Mouse (Mus musculus) left cerebral cortex, postnatal 14 days (tissue): ENCODE data around the gene Gss. TPM values are rescaled to one million over a fixed set of nuclear protein-coding genes. Genes with fewer than 3 reads are reported as not detected.
"Not testable (repeated sequence)": the region's sequence is repeated elsewhere in the genome, so short reads cannot be mapped to it uniquely, and the experiment has no call there.

Experiments
- DNase-seq, 2 experiments: peaks; one replicate each; pipeline ENCODE4 v3.0.0; 2021 to 2022; ENCODE audit warnings: low spot score in 2 of 2, mixed read lengths in 1 of 2
- intact Hi-C: fragments of 180-260 bp; cut with DNase I; formaldehyde crosslinking; loops from one replicate; pipeline ENCODE4 v1.15.1; 2025
- total RNA-seq, 2 experiments: library from RNA; stranded (reverse); gene quantifications; 2 replicates each; pipeline ENCODE4 v1.2.3; 2021

Gss gene
- total RNA-seq, 2 experiments from 2014 or later = 15.8 to 18.3 TPM

DNA sequence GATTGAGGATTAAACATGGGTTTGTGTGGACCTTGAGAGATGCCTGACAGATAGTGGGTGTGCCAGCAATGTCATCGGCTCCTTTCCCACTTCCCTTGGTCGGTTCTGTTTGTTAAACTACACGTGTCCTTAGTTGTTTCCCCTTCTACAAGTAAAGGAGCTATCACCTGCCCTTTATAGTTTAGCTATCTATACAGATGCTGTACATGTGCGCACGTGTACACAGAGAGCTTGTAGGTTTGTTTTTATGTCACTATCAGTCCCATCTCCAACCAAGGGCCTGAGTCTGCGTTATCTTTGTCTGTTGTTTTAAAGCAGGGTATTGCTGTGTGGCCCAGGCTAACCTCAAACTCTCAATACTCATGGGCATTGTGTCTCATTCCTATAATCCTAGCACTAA, 31.4 kb upstream of the Gss start:
- DNase-seq = no peak
- intact Hi-C loops = no loop called here

DNA sequence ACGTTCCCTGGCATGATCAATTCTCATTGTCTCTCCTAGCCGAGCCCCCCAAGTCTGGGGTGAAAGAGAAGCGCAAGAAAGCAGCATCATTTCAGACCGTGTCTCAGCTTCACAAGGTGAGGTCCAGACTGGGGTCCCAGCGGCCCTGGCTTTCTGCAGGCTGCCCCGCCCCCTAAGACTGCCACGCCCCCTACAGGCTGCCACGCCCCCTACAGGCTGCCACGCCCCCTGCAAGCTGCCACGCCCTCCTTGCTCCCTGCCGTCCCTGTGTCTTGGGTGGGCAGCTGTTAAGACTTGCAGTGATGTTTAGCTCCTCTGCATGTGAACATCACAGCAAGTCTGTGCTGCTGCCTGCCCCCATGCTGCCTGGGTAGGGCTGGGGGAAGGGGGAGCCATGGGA, 30.0 kb upstream of the Gss start:
- intact Hi-C loops = no loop called here
- no peak for DNase-seq

DNA sequence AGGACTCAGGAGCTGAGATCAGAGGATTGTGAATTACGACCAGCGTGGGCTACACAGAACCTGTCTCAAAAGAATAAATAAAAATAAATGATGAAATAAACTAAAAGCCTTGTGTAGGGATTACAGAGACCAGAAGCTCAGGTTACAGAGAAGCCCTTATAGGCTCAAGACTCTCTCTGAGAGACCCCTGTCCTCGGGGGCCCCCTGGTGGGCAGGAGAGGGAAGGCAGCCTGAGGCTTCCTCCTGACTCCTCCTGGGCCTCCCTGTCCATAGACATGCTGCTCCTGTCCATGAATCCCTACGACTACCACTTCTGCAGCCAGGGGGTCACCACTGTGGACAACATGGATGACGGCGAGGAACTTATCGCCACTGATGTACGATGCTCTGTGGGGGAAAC, 27.2 kb upstream of the Gss start:
- DNase-seq = peak; percentile 77 to 90
- intact Hi-C loops = loop anchor here (2.0 kb wide), 1 partner anchor 103 kb away; the partner anchor contains the start of gene Acss2

DNA sequence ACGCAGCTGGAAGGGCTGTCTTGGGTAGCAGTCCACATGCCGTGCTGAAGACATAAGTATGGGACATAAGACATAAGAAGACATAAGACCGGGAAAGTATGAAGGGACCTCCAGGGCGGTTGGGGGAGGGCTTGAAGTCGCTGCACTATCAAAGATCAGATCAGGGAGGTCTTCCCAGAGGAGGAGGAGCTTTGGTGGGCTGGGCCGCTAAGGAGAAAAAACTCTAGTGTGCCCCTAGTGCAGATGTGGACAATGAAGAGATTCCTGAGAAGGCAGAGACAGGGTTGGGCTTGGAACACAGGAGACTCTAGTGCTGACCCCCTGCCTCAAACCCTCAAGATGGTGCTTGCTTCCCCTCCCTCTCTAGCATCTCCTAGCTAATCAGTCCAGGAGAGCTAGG, 24.4 kb upstream of the Gss start:
- intact Hi-C loops = no loop called here

DNA sequence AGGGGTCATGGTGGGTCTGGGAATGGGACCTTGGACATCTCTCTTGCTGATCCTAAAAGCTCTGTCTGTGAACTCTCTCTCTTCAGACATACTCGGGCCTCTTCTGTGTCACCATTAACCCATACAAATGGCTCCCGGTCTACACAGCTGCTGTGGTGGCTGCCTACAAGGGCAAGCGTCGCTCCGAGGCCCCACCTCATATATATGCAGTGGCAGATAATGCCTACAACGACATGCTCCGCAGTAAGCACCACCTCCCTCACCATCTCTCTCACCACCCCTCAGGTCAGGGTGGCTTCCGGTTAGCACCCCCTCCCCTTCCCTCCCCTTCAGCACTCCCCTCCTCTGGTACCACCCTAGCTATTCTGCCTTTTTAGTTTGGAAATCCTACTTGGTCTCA, 21.3 kb upstream of the Gss start:
- no peak for DNase-seq
- intact Hi-C loops = no loop called here

More for the DNA sequence above, 24.4 kb upstream of the Gss start:
- DNase-seq = no peak

DNA sequence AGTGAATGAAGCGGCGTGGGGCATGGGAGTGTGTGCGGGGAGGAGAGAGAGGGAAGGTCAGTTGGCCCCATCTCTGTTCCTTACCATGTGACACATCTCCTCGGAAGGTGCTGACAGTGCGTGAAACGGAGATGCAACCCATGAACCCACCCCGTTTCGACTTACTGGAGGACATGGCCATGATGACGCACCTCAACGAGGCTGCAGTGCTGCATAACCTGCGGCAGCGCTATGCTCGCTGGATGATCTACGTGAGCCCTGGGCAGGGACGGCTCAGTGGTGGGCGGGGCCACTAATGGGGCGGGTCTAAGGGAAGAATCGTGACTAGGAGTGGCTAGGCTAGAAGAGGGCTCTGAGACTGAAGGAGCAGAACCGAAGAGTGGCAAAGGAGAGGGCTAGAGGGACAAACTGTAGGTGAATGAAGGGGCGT, 20.7 kb upstream of the Gss start:
- DNase-seq = peak in 1 of 2 experiments; percentile 43
- intact Hi-C loops = no loop called here

DNA sequence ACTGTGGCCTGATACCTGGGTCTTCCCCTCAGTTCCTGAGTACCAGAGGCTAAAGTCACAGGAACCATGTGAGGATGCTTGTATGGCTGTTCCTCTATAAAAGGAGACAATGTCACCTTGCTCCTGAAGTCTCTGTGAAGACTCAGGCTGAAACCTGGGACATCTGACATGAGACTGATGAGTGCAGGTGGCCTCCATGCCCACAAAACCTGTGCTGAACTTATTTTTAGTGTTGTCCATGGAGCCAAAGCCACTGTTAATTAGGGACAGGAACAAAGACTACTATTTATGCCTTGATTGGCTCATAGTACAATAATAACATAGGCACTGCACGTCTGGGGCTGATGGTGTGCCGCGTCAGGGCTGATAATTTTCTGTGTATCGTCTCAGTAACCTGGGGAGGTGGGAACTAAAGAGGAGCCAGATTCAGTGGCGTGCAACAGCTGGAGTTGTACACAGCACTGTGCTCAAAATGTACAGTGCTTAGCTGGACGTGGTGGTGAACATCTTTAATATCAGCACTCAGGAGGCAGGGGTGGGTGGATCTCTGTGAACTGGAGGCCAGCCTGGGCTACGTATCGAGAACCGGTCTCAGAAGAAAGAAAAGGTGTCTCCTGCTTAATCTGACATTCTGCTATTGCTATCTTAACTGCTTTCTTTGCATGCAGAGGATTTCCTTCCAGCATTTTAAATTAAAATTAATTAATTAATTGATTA, 19.4 kb upstream of the Gss start:
- intact Hi-C loops = no loop called here
- DNase-seq = no peak

DNA sequence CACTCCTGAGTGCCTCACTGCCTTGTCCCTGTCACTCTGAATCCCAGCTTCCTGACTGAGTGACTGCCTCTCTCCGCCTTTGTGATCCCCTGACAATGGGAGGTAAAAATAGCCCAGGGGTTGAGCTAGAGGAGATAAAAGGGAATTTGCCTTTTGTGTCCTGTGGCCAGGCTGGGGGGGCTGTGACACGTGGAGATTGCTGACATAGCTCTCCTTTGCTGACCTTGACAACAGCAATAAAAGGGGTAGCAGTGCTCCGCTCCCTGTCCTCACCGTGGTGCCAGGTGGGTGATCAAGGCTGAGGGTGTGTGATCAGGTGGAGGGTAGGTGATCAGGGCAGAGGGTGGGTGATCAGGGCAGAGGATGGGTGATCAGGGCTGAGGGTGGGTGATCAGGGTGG, 18.4 kb upstream of the Gss start, which contains the start of gene Myh7b:
Gene Myh7b, plus strand, starts transcription at position 235 of the 400 bp plus-strand sequence.
- intact Hi-C loops = no loop called here
- no peak for DNase-seq

DNA sequence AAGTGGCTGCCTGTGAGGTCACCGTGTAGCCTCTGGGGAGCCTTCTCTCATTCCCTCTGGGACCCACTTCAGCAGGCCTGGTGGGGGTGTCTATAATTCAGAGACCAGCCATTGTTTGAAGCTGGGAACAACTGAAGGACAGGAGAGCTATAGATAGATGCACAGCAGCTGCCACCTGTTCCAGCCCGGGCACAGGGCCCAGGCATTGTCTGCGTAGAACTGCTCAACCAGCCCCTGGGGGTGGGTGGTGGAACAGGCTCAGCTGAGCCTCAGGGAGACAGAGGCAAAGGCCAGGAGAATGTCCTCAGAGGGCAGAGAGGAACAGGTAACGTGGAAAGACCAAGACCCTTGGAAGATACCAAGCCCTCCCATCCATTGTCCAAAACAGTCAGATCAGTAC, 13.8 kb upstream of the Gss start:
- no peak for DNase-seq
- intact Hi-C loops = no loop called here

DNA sequence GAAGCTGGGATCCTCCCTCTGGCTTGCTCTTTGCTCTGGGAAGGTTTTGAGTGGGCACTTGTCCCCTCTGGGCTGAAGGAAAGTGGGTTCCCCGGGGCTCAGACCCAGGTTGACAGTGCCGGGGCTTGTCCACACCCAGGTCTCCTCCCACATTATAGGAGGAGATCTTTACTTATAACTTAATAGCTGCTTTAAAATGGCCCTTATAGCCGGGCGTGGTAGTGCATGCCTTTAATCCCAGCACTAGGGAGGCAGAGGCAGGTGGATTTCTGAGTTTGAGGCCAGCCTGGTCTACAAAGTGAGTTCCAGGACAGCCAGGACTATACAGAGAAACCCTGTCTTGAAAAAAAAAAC, 12.6 kb upstream of the Gss start:
- intact Hi-C loops, DNase-seq: not testable (repeated sequence)

DNA sequence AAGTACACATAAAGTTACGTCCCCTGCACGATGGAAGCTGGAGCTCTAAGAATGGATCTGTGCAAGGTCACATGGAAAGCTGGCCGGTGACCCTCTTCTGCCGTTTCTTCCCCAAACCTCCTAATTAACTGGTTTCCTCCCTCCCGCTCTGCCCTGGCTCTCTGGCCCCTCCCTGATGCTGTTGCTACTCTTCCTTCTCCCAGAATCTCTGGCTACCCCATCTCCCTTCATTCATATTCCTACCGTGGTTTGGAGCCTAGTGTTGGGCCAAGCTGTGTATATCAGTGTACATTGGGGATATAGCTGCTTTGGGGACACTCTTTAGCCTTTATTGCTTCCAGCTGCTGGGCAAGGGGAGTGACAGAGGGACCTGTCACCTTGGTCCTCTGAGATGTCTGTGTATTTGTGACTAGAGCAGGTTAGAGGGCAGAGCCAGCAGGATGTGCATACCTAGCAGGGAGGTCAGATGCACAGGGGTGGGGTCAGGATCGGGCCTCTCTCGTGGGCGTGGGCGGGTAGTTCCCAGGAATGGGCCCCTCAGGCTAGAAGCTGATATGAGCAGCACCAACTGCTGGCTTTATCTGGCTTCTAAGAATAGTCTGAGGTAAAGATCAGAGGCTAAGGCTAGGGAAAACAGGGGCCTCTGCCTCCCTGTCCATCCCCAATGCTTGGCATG, 12.1 kb upstream of the Gss start:
- intact Hi-C loops = no loop called here
- no peak for DNase-seq

DNA sequence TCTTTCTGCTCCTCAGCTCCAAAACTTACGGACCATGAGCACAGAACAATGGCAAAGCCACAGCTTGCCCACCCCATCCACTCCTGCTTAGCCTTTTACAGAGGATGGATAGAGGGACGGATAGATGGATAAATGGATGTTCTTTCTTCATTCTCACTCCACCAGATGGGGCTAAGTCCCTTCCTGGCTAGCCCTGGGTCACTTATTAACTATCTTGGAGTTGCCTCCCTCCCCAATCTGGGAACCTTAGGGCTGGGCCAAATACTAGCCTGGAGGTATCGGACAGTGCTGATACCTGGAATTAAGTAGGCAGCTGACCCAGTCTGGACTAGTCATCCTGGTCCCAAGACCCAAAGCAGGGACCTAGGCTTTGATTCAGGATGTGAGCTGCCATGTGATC, 11.1 kb upstream of the Gss start:
- no peak for DNase-seq
- intact Hi-C loops = no loop called here

DNA sequence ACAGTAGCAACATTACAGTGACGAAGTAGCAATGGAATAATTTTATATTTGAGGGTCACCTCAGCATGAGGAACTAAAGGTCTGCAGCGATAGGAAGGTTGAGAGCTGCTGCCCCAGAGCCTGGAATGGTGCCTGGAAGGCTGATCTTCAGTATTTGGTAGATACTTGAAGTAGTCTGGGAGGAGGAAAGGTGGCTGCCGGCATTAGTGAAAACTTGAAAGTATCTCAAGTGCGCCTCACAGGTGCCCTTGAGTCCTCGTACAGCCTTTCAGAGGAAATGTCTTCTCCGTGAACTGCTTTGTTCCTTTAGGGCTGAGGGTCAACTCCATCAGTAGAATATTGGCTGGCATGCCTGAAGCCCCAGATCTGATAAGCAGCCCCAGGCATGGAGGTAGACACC, 2.9 kb upstream of the Gss start:
- intact Hi-C loops = no loop called here
- no peak for DNase-seq

DNA sequence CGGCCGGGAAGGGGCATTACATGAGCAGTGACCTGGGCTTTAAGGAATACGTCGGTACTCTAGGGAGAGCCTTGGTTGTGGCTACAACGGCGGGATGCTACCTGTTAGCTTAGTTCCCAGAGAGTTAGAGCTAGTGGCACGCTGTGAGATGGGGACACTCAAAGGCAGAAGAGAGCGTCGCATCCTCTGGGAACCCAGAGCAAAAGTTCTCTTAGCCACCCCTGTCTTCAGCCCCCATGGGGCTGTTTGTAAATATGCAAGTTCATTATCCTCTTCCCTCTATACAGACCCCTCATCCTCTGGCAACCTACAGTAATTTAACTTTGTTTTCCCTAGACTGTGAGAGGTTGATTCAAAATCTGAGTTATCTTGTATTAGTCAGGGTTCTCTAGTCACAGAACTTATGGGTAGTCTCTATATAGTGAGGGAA, 259 bp upstream of the Gss start:
- DNase-seq = no peak
- intact Hi-C loops = no loop called here

DNA sequence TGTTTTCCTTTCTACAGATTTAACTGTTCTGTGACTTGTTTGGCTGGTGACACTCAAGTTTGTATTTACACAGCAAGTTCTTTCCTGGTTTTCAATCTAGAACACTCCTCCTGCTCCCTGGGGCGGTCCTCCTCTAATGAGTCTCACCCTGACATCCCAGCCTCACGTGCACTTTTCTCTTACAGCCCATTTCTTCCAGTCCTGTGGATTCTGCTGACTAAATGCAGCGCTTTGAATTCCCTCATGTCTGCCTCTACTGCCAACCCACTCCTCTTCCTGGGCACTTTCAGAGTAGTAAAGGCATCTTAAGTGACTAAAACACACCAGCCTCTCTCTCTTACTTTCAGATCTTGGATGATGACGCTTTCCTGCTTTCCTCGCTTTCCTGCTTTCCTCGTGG, 934 bp downstream of the Gss start:
- intact Hi-C loops = no loop called here
- DNase-seq = no peak

DNA sequence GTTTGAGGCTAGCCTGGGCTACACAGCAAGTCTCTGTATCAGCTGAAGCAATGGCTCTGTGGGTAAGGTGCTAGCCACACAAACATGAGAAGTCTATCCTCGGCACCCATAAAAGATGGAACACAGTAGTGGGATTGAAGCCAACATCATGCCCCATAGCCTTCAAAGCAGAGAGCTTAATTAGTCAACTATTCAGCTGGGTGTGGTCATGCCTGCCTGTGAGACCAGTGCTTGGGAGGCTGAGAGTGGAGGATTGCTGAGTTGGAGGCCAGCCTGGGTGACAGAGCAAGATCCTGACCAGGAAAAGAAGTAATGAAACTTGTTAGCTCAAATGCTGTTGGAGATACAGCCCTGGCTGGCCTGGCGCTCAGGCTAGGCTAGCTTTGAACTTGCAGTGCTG, 1.7 kb downstream of the Gss start:
- DNase-seq = no peak
- intact Hi-C loops = no loop called here

DNA sequence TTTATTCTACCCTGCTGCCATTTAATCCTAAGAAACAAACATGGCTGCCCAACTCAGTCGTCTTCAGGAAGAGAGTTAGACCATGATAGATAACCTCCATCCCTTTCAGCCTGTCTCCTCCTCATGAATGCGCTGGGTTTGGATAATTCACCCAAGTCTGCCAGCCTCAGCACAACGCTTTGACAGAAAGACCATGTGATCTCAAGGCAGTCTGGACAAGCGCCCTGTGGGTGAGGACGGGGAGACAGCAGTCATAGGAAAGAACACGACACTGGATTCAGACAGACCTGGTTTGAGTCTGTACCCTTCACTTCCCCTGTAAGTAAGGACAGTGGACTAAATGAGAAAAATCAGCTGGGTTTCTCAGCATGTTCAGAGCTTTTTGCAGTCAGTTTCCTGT, 3.1 kb downstream of the Gss start:
- DNase-seq = peak in 1 of 2 experiments; percentile 14
- intact Hi-C loops = no loop called here

DNA sequence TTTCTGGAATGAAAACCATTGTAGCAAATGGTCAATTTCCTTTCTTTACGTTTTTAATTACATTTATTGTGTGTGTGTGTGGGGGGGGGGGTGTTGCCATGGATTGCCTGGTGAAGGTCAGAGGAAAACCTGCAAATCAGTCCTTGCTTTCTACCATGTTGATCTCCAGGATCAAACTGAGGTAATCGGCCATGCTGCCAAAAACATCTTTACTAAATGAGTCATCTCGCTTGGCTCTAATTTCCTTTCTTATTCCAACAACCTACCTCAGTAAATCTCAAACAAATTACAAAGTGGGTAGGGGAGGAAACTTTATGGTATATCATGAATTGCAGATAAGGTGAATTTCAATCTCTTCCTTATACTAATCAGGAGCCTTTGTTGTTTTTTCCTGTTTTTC, 4.5 kb downstream of the Gss start:
- DNase-seq = no peak
- intact Hi-C loops = no loop called here

DNA sequence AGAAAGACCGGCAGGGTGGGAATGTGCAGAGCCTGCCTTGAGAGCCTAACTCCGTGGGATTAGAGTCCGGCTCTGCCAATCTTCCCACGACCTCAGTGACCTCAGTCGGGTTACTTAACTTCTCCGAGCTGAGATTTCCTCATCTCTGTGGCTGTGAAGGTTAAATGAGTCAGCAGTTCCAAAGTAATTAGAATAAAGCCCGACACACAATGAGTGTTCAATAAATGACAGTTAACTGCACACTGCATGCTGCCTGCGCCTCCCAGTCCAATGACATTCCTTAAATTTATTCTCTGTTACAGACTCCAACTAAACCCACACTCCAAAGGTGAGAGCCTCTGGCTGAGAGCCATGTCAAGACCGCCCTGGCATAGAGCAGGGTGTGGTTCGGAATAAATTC, 7.1 kb downstream of the Gss start:
- intact Hi-C loops = loop anchor here (2.0 kb wide), 1 partner anchor 69 kb away; the partner anchor contains the start of gene Acss2
- DNase-seq = no peak

DNA sequence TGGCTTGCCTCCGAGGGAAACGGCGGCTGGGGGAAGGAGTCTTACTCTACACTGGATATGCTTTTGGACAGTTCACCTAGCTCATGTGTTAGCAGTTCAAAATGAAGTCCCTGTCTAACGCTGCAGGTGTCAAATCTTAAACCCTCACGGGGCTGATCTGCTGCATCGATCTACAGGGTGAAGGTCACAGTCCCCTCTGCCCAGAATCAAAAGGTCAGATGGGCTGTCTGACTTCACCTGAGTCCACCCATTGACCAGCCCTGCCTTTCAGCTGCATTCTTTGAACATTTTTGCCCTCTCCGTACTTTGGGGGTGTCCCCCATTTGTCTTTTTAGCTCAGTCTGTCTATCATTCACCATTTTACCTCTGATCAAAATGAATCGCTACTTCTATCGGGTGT, 7.5 kb downstream of the Gss start:
- DNase-seq = no peak
- intact Hi-C loops = loop anchor here (2.0 kb wide), 1 partner anchor 68 kb away; the partner anchor contains the start of gene Acss2

DNA sequence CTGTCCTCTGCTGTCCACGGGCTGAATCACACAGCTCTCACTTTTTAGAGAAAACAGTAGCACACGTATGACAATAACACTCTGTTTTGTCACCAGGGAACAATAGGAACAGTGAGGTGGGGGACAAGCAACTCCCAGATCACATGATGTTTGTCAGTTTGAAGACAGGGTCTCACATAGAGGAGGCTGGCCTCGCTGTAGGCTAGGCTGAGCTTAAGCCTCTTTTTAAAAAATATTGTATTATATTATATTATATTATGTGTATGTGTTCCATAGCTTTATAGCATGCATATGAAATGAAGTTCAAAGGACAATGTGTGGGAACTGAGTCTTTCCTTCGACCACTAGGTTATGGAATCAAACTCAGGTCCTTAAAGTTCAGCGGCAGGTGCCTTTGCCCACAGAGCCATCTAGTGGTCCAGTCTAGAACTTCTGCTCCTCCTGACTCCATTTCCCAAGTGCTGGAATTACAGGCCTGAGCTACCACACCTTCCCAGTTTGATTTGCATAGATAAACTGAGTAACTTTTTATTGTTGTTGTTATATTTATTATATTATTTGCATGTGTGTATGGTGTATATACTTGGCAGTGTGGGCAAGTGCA, 8.6 kb downstream of the Gss start:
- DNase-seq = peak; percentile 51 to 66
- intact Hi-C loops = loop anchor here (2.0 kb wide), 1 partner anchor 67 kb away; the partner anchor contains the start of gene Acss2
